Mouse (Mus musculus): ENCODE data around the gene Casp9.
A peak's percentile ranks its signal among the peaks of the same experiment; 100 is the strongest.

The Casp9 gene

GRCm38 (mm10) chr4:141781201-141781985 is 12.0 kb upstream of the Casp9 start:
- DNase-seq (ENCODE audit: low spot score), result no peak

- DNase-seq (ENCODE audit: low spot score), result no peak
Observed at GRCm38 (mm10) chr4:141784835-141785234, 8.6 kb upstream of the Casp9 start.

- DNase-seq (ENCODE audit: low spot score), result no peak
Observed at GRCm38 (mm10) chr4:141786141-141786540, 7.3 kb upstream of the Casp9 start.

- DNase-seq (ENCODE audit: low spot score), result no peak
Observed at GRCm38 (mm10) chr4:141787046-141787445, 6.4 kb upstream of the Casp9 start.

- DNase-seq (ENCODE audit: low spot score), result no peak
Observed at GRCm38 (mm10) chr4:141787462-141787861, 6.0 kb upstream of the Casp9 start.

- DNase-seq (ENCODE audit: low spot score), result no peak
Observed at GRCm38 (mm10) chr4:141789564-141790218, 3.7 kb upstream of the Casp9 start.

- peak; percentile 98 for DNase-seq (ENCODE audit: low spot score)
Observed at GRCm38 (mm10) chr4:141790524-141790990, 2.9 kb upstream of the Casp9 start, which contains the start of gene Dnajc16. TSS of gene Dnajc16 (minus strand) at chr4:141790931.

- DNase-seq (ENCODE audit: low spot score), result no peak
Observed at GRCm38 (mm10) chr4:141791486-141791885, 1.9 kb upstream of the Casp9 start.

GRCm38 (mm10) chr4:141791951-141792350 is 1.5 kb upstream of the Casp9 start:
- no peak for DNase-seq (ENCODE audit: low spot score)

GRCm38 (mm10) chr4:141792554-141793281 is 694 bp upstream of the Casp9 start:
- DNase-seq (ENCODE audit: low spot score), result no peak

- no peak for DNase-seq (ENCODE audit: low spot score)
Observed at GRCm38 (mm10) chr4:141794152-141794535, 732 bp downstream of the Casp9 start.

GRCm38 (mm10) chr4:141796356-141796755 is 2.9 kb downstream of the Casp9 start:
- DNase-seq (ENCODE audit: low spot score), result peak; percentile 32

- DNase-seq (ENCODE audit: low spot score), result no peak
Observed at GRCm38 (mm10) chr4:141796954-141797353, 3.5 kb downstream of the Casp9 start.

- no peak for DNase-seq (ENCODE audit: low spot score)
Observed at GRCm38 (mm10) chr4:141797545-141797944, 4.1 kb downstream of the Casp9 start.

- DNase-seq (ENCODE audit: low spot score), result no peak
Observed at GRCm38 (mm10) chr4:141804105-141804504, 10.7 kb downstream of the Casp9 start.

- no peak for DNase-seq (ENCODE audit: low spot score)
Observed at GRCm38 (mm10) chr4:141805886-141806285, 12.5 kb downstream of the Casp9 start.

GRCm38 (mm10) chr4:141809850-141810464 is 16.5 kb downstream of the Casp9 start:
- DNase-seq (ENCODE audit: low spot score), result no peak

- DNase-seq (ENCODE audit: low spot score), result no peak
Observed at GRCm38 (mm10) chr4:141810975-141811374, 17.6 kb downstream of the Casp9 start.

- DNase-seq (ENCODE audit: low spot score), result no peak
Observed at GRCm38 (mm10) chr4:141811375-141811774, 18.0 kb downstream of the Casp9 start.

GRCm38 (mm10) chr4:141816267-141816666 is 22.9 kb downstream of the Casp9 start:
- DNase-seq (ENCODE audit: low spot score), result no peak

- DNase-seq (ENCODE audit: low spot score), result no peak
Observed at GRCm38 (mm10) chr4:141816776-141817655, 23.6 kb downstream of the Casp9 start.
